Mouse (Mus musculus): ENCODE data around the gene Lcn11. TPM values are rescaled to one million over a fixed set of nuclear protein-coding genes. Genes with fewer than 3 reads are reported as not detected.
"Not testable (repeated sequence)": the region's sequence is repeated elsewhere in the genome, so short reads cannot be mapped to it uniquely, and the experiment has no call there.

The Lcn11 gene
- polyA plus RNA-seq, 1 experiment = not detected

DNA sequence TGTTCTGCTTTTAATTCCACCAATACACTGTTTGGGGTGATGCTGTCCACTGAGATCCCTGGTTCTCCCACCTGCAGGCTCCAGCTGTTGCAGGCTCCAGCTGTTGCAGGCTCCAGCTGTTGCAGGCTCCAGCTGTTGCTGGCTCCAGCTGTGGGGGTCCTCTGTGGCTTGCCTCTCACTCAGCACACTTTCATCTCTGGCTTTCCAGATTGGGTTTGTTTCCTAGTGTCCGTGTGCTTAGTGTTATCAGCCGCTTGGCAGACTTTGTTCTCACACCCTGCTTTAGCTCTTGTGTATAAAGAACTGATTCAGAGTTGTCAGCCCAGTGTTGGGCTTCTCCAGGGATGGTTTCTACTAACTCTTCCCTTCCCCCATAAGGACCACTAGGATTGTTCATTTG is 20.8 kb downstream of the Lcn11 start:
- H3K4me1 ChIP-seq (ENCODE audit: control insufficient read depth, insufficient read depth, low read length) = no peaks in the 10 kb centered on the region
- 55% methylated on average over 2 of the region's 2 CpGs for WGBS
- no peak overlapping the region for H3K4me3 ChIP-seq (replicated peaks; ENCODE audit: control insufficient read depth, low read depth, low read length)
- no peak for TF ChIP-seq POLR2A (IDR thresholded peaks at IDR 0.05; ENCODE audit: borderline replicate concordance, control insufficient read depth, low read depth, low read length)
- no peak for TF ChIP-seq CTCF (IDR thresholded peaks at IDR 0.05; ENCODE audit: control insufficient read depth, insufficient read depth, low read length)
- H3K27ac ChIP-seq (ENCODE audit: control insufficient read depth, insufficient read depth, low read depth, low read length, poor library complexity) = no peak overlapping the region

DNA sequence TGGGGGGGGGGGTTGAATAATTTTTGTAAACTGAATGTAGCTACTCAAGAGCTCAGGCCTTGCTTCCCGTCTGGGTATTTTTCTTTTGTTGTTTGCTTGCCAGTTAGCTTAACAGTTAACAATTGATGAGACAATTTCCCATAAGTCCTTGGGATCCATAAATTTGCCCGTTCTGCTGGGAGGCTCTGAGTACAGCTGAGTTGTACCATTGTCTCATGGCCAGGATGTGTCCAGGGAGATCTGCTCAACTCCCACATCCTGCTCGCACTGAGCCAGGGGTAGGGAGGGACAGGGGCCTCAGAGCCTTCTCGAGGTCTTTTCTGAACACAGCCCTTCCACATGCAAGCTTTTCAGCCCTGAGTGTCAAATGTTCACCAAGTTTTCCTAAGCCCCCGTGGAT is 21.2 kb downstream of the Lcn11 start:
- no peaks in the 10 kb centered on the region for H3K4me1 ChIP-seq (ENCODE audit: control insufficient read depth, insufficient read depth, low read length)
- H3K27ac ChIP-seq (ENCODE audit: control insufficient read depth, insufficient read depth, low read depth, low read length, poor library complexity) = no peak overlapping the region
- H3K4me3 ChIP-seq (replicated peaks; ENCODE audit: control insufficient read depth, low read depth, low read length) = no peak overlapping the region
- TF ChIP-seq POLR2A (IDR thresholded peaks at IDR 0.05; ENCODE audit: borderline replicate concordance, control insufficient read depth, low read depth, low read length) = no peak
- no peak for TF ChIP-seq CTCF (IDR thresholded peaks at IDR 0.05; ENCODE audit: control insufficient read depth, insufficient read depth, low read length)
- WGBS = 48% methylated on average over 5 of the region's 5 CpGs

DNA sequence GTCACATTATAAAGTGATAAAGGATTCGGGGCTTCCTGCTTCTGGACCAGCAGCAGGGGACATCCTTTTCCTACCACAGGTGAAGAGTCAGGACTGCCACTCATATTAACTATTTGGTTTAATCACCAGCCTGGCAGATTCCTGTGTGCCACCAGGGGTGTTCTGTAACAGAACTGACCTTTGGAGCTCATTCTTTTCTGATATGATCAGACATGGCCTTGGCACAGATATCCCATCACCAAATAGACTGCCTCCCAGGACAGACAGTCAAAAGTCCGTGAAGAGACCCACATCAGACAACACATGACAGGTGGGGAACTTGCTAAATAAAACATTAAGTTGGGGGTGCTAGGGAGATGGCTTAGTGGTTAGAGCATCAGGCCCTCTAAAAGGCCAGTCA is 34.9 kb downstream of the Lcn11 start:
- no peak for TF ChIP-seq POLR2A (IDR thresholded peaks at IDR 0.05; ENCODE audit: borderline replicate concordance, control insufficient read depth, low read depth, low read length)
- no peak for TF ChIP-seq CTCF (IDR thresholded peaks at IDR 0.05; ENCODE audit: control insufficient read depth, insufficient read depth, low read length)
- WGBS = 59% methylated on average over 2 of the region's 2 CpGs
- H3K4me1 ChIP-seq (ENCODE audit: control insufficient read depth, insufficient read depth, low read length) = no peaks in the 10 kb centered on the region

DNA sequence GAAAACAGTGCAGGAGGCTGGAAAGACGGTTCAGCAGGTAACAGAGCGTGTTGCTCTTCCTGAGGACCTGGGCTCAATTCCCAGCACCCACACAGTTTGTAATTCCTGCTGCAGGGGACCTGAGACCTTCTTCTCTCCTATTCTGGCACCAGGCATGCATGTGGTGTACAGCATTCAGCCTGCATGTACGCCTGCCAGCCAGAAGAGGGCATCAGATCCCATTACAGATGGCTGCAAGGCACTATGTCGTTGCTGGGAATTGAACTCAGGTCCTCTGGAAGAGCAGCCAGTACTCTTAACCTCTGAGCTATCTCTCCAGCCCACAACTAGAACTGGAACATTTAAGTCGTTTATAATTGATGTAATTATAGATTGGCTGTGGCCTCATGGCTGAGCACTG is 36.5 kb downstream of the Lcn11 start:
- TF ChIP-seq POLR2A (IDR thresholded peaks at IDR 0.05; ENCODE audit: borderline replicate concordance, control insufficient read depth, low read depth, low read length) (no peak), CTCF (IDR thresholded peaks at IDR 0.05; ENCODE audit: control insufficient read depth, insufficient read depth, low read length) (peak; percentile 27; the same call in 1 of the 2 replicates)
- Histone ChIP-seq H3K27ac (ENCODE audit: control insufficient read depth, insufficient read depth, low read depth, low read length, poor library complexity) (no peak overlapping the region; the same call in 1 of the 2 replicates), H3K4me3 (replicated peaks; ENCODE audit: control insufficient read depth, low read depth, low read length) (no peak overlapping the region), H3K4me1 (ENCODE audit: control insufficient read depth, insufficient read depth, low read length) (no peaks in the 10 kb centered on the region)
- 72% methylated on average over 5 of the region's 5 CpGs for WGBS

More for the DNA sequence above, 34.9 kb downstream of the Lcn11 start:
- no peak overlapping the region for H3K27ac ChIP-seq (ENCODE audit: control insufficient read depth, insufficient read depth, low read depth, low read length, poor library complexity)
- H3K4me3 ChIP-seq (replicated peaks; ENCODE audit: control insufficient read depth, low read depth, low read length) = no peak overlapping the region

DNA sequence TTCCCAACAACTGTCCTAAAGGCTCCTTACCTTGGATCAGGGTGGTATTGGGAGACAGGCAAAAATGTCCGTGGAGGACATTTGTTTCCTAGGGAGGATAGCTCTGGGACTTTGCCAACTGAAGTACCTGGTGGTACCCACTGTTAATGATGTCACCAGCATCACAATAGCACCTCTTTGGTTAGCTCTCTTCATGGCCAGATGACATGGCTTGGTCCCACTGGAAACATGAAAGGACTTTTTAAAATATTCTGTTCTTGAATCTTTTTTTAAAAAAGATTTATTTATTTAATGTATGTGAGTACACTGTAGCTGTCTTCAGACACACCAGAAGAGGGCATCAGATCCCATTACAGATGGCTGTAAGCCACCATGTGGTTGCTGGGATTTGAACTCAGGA is 38.9 kb downstream of the Lcn11 start, which contains the start of gene Glt6d1:
Gene Glt6d1 (minus strand): TSS at position 101 of the 400 bp plus-strand sequence.
- H3K4me3 ChIP-seq (replicated peaks; ENCODE audit: control insufficient read depth, low read depth, low read length); H3K4me1 ChIP-seq (ENCODE audit: control insufficient read depth, insufficient read depth, low read length); H3K27ac ChIP-seq (ENCODE audit: control insufficient read depth, insufficient read depth, low read depth, low read length, poor library complexity): not testable (repeated sequence)
- WGBS = 66% methylated on average over 1 of the region's 1 CpGs

DNA sequence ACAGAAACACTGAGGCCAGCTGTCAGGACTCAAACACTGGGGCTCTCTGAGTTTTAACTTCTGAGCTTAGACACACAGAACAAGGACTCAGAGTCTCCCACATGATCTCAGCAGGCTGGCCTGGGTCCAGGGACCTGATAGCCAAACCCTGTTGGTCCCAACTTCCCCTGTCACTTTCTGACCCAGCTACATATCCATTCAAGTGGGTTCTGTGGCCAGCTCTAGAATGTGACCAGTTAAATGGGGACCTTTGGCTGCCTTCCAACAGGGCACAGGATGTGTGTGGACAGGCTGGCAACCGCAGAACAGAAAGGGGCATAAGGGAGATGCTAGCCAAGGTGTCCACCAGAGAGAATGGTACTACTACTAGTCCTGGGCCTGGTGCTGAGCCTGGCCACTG is 46.0 kb downstream of the Lcn11 start, which contains the start of gene Lcn9:
Gene Lcn9 (plus strand): TSS at position 348 of the 400 bp plus-strand sequence.
- Histone ChIP-seq H3K4me3 (replicated peaks; ENCODE audit: control insufficient read depth, low read depth, low read length) (no peak within 1 kb of the TSS), H3K4me1 (ENCODE audit: control insufficient read depth, insufficient read depth, low read length) (no peaks in the 10 kb centered on the region), H3K27ac (ENCODE audit: control insufficient read depth, insufficient read depth, low read depth, low read length, poor library complexity) (no peak within 1 kb of the TSS)
- 22% methylated on average over 1 of the region's 1 CpGs for WGBS
- TF ChIP-seq CTCF (IDR thresholded peaks at IDR 0.05; ENCODE audit: control insufficient read depth, insufficient read depth, low read length) = no peak
- no peak for TF ChIP-seq POLR2A (IDR thresholded peaks at IDR 0.05; ENCODE audit: borderline replicate concordance, control insufficient read depth, low read depth, low read length)

DNA sequence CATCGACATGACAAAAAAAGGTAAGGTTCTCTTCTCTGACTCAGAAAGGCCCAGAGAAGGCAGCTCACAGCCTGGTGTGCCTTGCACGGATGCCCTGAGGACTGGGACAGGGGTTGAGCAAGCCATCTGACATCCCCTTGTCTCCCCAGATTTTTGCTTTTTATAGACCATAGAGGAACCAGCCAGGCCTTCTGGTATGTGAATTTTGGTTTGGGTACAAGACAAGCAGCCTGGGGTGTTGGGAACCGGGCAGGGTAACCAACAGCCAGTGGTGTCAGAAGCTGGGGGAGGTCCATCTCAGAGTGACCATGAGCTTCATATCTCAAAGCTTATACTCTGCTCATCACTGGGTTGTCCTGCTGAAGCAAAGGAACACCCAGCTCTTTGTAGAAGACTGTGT is 47.9 kb downstream of the Lcn11 start:
- TF ChIP-seq POLR2A (IDR thresholded peaks at IDR 0.05; ENCODE audit: borderline replicate concordance, control insufficient read depth, low read depth, low read length) (no peak), CTCF (IDR thresholded peaks at IDR 0.05; ENCODE audit: control insufficient read depth, insufficient read depth, low read length) (no peak)
- Histone ChIP-seq H3K4me3 (replicated peaks; ENCODE audit: control insufficient read depth, low read depth, low read length) (no peak overlapping the region), H3K27ac (ENCODE audit: control insufficient read depth, insufficient read depth, low read depth, low read length, poor library complexity) (no peak overlapping the region), H3K4me1 (ENCODE audit: control insufficient read depth, insufficient read depth, low read length) (no peaks in the 10 kb centered on the region)
- 66% methylated on average over 3 of the region's 3 CpGs for WGBS

DNA sequence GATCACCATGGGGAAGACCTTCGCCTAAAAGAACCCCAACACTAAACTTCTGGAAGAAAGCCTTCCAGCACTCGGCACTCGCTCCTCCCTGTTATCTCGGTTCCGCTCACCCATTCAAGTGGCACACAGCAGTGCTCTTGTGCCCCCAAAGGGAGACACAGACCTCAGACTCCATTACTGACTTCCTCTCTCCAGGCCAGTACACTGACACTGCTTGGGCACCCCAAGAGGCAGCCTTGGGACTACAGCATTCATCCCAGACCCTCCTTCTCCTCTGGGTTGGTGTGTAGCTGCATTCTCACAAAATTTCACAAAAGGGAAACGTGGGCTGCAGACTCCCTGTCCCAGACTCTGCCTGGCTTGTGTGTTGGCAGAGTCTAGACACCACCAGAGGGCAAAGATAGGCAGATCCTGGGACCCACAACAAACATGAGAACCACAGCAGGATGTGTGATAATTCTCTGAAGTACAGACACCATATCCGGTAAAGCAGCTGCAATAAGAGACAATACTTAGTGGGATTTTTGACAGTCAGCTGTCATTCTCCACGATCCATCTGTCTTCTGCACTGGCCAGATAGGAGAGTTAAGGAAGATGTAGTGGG is 51.6 kb downstream of the Lcn11 start:
- Histone ChIP-seq H3K4me3 (replicated peaks; ENCODE audit: control insufficient read depth, low read depth, low read length) (no peak overlapping the region), H3K4me1 (ENCODE audit: control insufficient read depth, insufficient read depth, low read length) (no peaks in the 10 kb centered on the region), H3K27ac (ENCODE audit: control insufficient read depth, insufficient read depth, low read depth, low read length, poor library complexity) (no peak overlapping the region)
- TF ChIP-seq CTCF (IDR thresholded peaks at IDR 0.05; ENCODE audit: control insufficient read depth, insufficient read depth, low read length) (no peak), POLR2A (IDR thresholded peaks at IDR 0.05; ENCODE audit: borderline replicate concordance, control insufficient read depth, low read depth, low read length) (no peak)
- WGBS = 44% methylated on average over 8 of the region's 8 CpGs

Other genes starting within 250 kb of the Lcn11 start
- gene Traf2, start 230.1 kb upstream of the Lcn11 start, polyA plus RNA-seq (2011; ENCODE audit: insufficient read depth, insufficient read length, low replicate concordance, missing spikeins) = 14.5 and 22.7 TPM in 2 replicates
- gene Edf1, start 219.2 kb upstream of the Lcn11 start, polyA plus RNA-seq (2011; ENCODE audit: insufficient read depth, insufficient read length, low replicate concordance, missing spikeins) = 46.6 and 73.8 TPM in 2 replicates
- gene Mamdc4, start 202.2 kb upstream of the Lcn11 start, polyA plus RNA-seq (2011; ENCODE audit: insufficient read depth, insufficient read length, low replicate concordance, missing spikeins) = 1.1 and 9.7 TPM in 2 replicates
- 12.3 and 16.4 TPM in 2 replicates for gene Phpt1, start 201.8 kb upstream of the Lcn11 start, polyA plus RNA-seq (2011; ENCODE audit: insufficient read depth, insufficient read length, low replicate concordance, missing spikeins)
- 0.34 and 0.92 TPM in 2 replicates for gene Ajm1, start 195.3 kb upstream of the Lcn11 start, polyA plus RNA-seq (2011; ENCODE audit: insufficient read depth, insufficient read length, low replicate concordance, missing spikeins)
- gene Rabl6, start 168.5 kb upstream of the Lcn11 start, polyA plus RNA-seq (2011; ENCODE audit: insufficient read depth, insufficient read length, low replicate concordance, missing spikeins) = 33.4 and 38.2 TPM in 2 replicates
- gene Ccdc183, start 159.3 kb upstream of the Lcn11 start, polyA plus RNA-seq (2011; ENCODE audit: insufficient read depth, insufficient read length, low replicate concordance, missing spikeins) = not detected in 2 replicates
- gene Tmem141, start 155.0 kb upstream of the Lcn11 start, polyA plus RNA-seq (2011; ENCODE audit: insufficient read depth, insufficient read length, low replicate concordance, missing spikeins) = 17.3 and 20.9 TPM in 2 replicates
- gene Fcna, start 149.0 kb upstream of the Lcn11 start, polyA plus RNA-seq (2011; ENCODE audit: insufficient read depth, insufficient read length, low replicate concordance, missing spikeins) = 14.7 and 28.0 TPM in 2 replicates
- not detected in 2 replicates for gene Lcn8, start 123.9 kb upstream of the Lcn11 start, polyA plus RNA-seq (2011; ENCODE audit: insufficient read depth, insufficient read length, low replicate concordance, missing spikeins)
- not detected in 2 replicates for gene Lcn5, start 119.1 kb upstream of the Lcn11 start, polyA plus RNA-seq (2011; ENCODE audit: insufficient read depth, insufficient read length, low replicate concordance, missing spikeins)
- not detected in 2 replicates for gene Lcn6, start 100.2 kb upstream of the Lcn11 start, polyA plus RNA-seq (2011; ENCODE audit: insufficient read depth, insufficient read length, low replicate concordance, missing spikeins)
- gene Lcn10, start 94.3 kb upstream of the Lcn11 start, polyA plus RNA-seq (2011; ENCODE audit: insufficient read depth, insufficient read length, low replicate concordance, missing spikeins) = not detected in 2 replicates
- gene Obp2a, start 77.0 kb upstream of the Lcn11 start, polyA plus RNA-seq (2011; ENCODE audit: insufficient read depth, insufficient read length, low replicate concordance, missing spikeins) = not detected in 2 replicates
- gene Bmyc, start 70.3 kb upstream of the Lcn11 start, polyA plus RNA-seq (2011; ENCODE audit: insufficient read depth, insufficient read length, low replicate concordance, missing spikeins) = 4.1 and 6.7 TPM in 2 replicates
- gene Obp2b, start 40.0 kb upstream of the Lcn11 start, polyA plus RNA-seq (2011; ENCODE audit: insufficient read depth, insufficient read length, low replicate concordance, missing spikeins) = not detected in 2 replicates
- not detected in 2 replicates for gene Lcn3, start 11.4 kb upstream of the Lcn11 start, polyA plus RNA-seq (2011; ENCODE audit: insufficient read depth, insufficient read length, low replicate concordance, missing spikeins)
- not detected in 2 replicates for gene Gm13539, start 5.2 kb downstream of the Lcn11 start, polyA plus RNA-seq (2011; ENCODE audit: insufficient read depth, insufficient read length, low replicate concordance, missing spikeins)
- gene Glt6d1, start 38.8 kb downstream of the Lcn11 start, polyA plus RNA-seq (2011; ENCODE audit: insufficient read depth, insufficient read length, low replicate concordance, missing spikeins) = not detected in 2 replicates
- gene Lcn9, start 46.1 kb downstream of the Lcn11 start, polyA plus RNA-seq (2011; ENCODE audit: insufficient read depth, insufficient read length, low replicate concordance, missing spikeins) = not detected in 2 replicates
- not detected in 2 replicates for gene Sohlh1, start 70.2 kb downstream of the Lcn11 start, polyA plus RNA-seq (2011; ENCODE audit: insufficient read depth, insufficient read length, low replicate concordance, missing spikeins)
- gene Kcnt1, start 86.7 kb downstream of the Lcn11 start, polyA plus RNA-seq (2011; ENCODE audit: insufficient read depth, insufficient read length, low replicate concordance, missing spikeins) = 1.8 and 4.8 TPM in 2 replicates
- gene Camsap1, start 206.3 kb downstream of the Lcn11 start, polyA plus RNA-seq (2011; ENCODE audit: insufficient read depth, insufficient read length, low replicate concordance, missing spikeins) = 13.0 and 18.9 TPM in 2 replicates
- gene Ubac1, start 244.7 kb downstream of the Lcn11 start, polyA plus RNA-seq (2011; ENCODE audit: insufficient read depth, insufficient read length, low replicate concordance, missing spikeins) = 452 and 465 TPM in 2 replicates